Mouse (Mus musculus) cortical plate, adult 2 months (tissue): Measurements from ENCODE around the gene Cdh24.
"Not testable (repeated sequence)": the region's sequence is repeated elsewhere in the genome, so short reads cannot be mapped to it uniquely, and the experiment has no call there.

ENCODE experiments used
- CTCF ChIP-seq: fragments of 200-500 bp; IDR thresholded peaks from 2 replicates; pipeline ENCODE4 v1.5.1; 2011; ENCODE audit warnings: mild to moderate bottlenecking, control low read depth, low read length; ENCODE audit not compliant: insufficient read depth; ENCODE audit errors: extremely low read depth
- POLR2A ChIP-seq: fragments of 200-500 bp; IDR thresholded peaks from 2 replicates; pipeline ENCODE4 v1.6.1; 2011; ENCODE audit warnings: mild to moderate bottlenecking, low read length, control low read depth; ENCODE audit not compliant: insufficient read depth; ENCODE audit errors: extremely low read depth

- not testable (repeated sequence) for TF ChIP-seq CTCF, POLR2A
These were observed 27.0 kb downstream of the Cdh24 start for GRCm38 (mm10) chr14:54614130-54614529.
